Mouse (Mus musculus) ES-Bruce4 (cell line): ENCODE measurements around the gene Hist2h4.
A peak's percentile ranks its signal among the peaks of the same experiment; 100 is the strongest.

ENCODE experiments used
- CTCF ChIP-seq: IDR thresholded peaks from one replicate; pipeline ENCODE4 v1.8.1; 2011; ENCODE audit warnings: low read depth, low read length
- POLR2A ChIP-seq: IDR thresholded peaks from one replicate; pipeline ENCODE4 v1.8.1; 2011; ENCODE audit warnings: low read length; ENCODE audit not compliant: insufficient read depth

- TF ChIP-seq POLR2A (peak; percentile 61), CTCF (no peak)
Measured at GRCm38 (mm10) chr3:96237904-96238511, 25.1 kb downstream of the Hist2h4 start.
